Mouse (Mus musculus): ENCODE data around the gene Ndufab1. TPM values are rescaled to one million over a fixed set of nuclear protein-coding genes. Genes with fewer than 3 reads are reported as not detected.
A peak's percentile ranks its signal among the peaks of the same experiment; 100 is the strongest.
"Not testable (repeated sequence)": the region's sequence is repeated elsewhere in the genome, so short reads cannot be mapped to it uniquely, and the experiment has no call there.

The Ndufab1 gene
- polyA plus RNA-seq, 1 experiment from 2014 or later = 834 TPM

DNA sequence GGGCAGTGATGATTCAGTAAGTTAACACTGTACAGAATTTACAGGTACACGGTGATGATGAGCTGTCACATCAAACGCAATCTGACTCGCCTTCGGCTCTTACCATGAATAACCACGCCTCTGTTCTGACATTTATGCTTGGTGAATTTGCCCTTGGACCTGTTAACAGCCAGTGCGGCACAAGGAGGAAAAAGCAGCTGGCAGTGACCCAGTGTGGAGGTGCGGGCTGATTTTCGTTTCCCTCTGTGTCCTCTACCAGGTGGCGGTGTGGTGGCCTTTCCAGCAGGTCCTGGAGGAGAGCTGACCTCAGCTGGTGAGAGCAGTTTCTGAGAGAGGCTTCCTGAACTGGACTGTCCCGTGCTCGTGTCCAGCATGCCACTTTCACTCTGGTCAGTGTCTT, 25.3 kb upstream of the Ndufab1 start:
- peaks cover 26% of the 10 kb centered on the region for H3K36me3 ChIP-seq (ENCODE audit: control insufficient read depth, insufficient read depth, low read length)
- H3K9ac ChIP-seq (ENCODE audit: low read depth, low read length) = no peak overlapping the region
- H3K4me1 ChIP-seq (replicated peaks; ENCODE audit: control insufficient read depth, insufficient read depth, low read length) = no peaks in the 10 kb centered on the region; the same call in 1 of the 2 replicates
- DNase-seq (ENCODE audit: low spot score) (no peak), ATAC-seq (replicated peaks; ENCODE audit: low FRiP score) (no peak)
- WGBS = 93% methylated on average over 11 of the region's 11 CpGs
- H3K27me3 ChIP-seq (replicated peaks; ENCODE audit: control insufficient read depth, insufficient read depth, low read length) = no peaks in the 10 kb centered on the region
- H3K27ac ChIP-seq (ENCODE audit: low read depth, low read length) = no peak overlapping the region
- H3K4me3 ChIP-seq (ENCODE audit: low read depth, low read length) = no peak overlapping the region
- no peaks in the 10 kb centered on the region for H3K9me3 ChIP-seq (ENCODE audit: control insufficient read depth, low read length)
- no peak overlapping the region for H3K4me2 ChIP-seq

- H3K27ac ChIP-seq (ENCODE audit: low read depth, low read length) = no peak overlapping the region
- DNase-seq (ENCODE audit: low spot score) = no peak
- peaks cover 34% of the 10 kb centered on the region for H3K36me3 ChIP-seq (ENCODE audit: control insufficient read depth, insufficient read depth, low read length)
- no peak overlapping the region for H3K4me2 ChIP-seq
- H3K4me1 ChIP-seq (replicated peaks; ENCODE audit: control insufficient read depth, insufficient read depth, low read length) = no peaks in the 10 kb centered on the region
- H3K27me3 ChIP-seq (replicated peaks; ENCODE audit: control insufficient read depth, insufficient read depth, low read length) = no peaks in the 10 kb centered on the region
- H3K9me3 ChIP-seq (ENCODE audit: control insufficient read depth, low read length) = no peaks in the 10 kb centered on the region
- no peak for ATAC-seq (replicated peaks; ENCODE audit: low FRiP score)
- H3K9ac ChIP-seq (ENCODE audit: low read depth, low read length) = no peak overlapping the region
- H3K4me3 ChIP-seq (ENCODE audit: low read depth, low read length) = no peak overlapping the region
- 81% methylated on average over 8 of the region's 8 CpGs for WGBS
Observed at GRCm38 (mm10) chr7:122125636-122126035, 23.9 kb upstream of the Ndufab1 start.

- Histone ChIP-seq H3K9me3 (ENCODE audit: control insufficient read depth, low read length) (no peaks in the 10 kb centered on the region), H3K4me3 (ENCODE audit: low read depth, low read length) (no peak overlapping the region), H3K4me2 (no peak overlapping the region), H3K27me3 (replicated peaks; ENCODE audit: control insufficient read depth, insufficient read depth, low read length) (no peaks in the 10 kb centered on the region), H3K36me3 (ENCODE audit: control insufficient read depth, insufficient read depth, low read length) (peaks cover 42% of the 10 kb centered on the region), H3K4me1 (replicated peaks; ENCODE audit: control insufficient read depth, insufficient read depth, low read length) (no peaks in the 10 kb centered on the region), H3K9ac (ENCODE audit: low read depth, low read length) (no peak overlapping the region), H3K27ac (ENCODE audit: low read depth, low read length) (no peak overlapping the region)
- ATAC-seq (replicated peaks; ENCODE audit: low FRiP score) (no peak), DNase-seq (ENCODE audit: low spot score) (no peak)
- WGBS = 78% methylated on average over 4 of the region's 4 CpGs
Observed at GRCm38 (mm10) chr7:122123518-122123917, 21.8 kb upstream of the Ndufab1 start.

DNA sequence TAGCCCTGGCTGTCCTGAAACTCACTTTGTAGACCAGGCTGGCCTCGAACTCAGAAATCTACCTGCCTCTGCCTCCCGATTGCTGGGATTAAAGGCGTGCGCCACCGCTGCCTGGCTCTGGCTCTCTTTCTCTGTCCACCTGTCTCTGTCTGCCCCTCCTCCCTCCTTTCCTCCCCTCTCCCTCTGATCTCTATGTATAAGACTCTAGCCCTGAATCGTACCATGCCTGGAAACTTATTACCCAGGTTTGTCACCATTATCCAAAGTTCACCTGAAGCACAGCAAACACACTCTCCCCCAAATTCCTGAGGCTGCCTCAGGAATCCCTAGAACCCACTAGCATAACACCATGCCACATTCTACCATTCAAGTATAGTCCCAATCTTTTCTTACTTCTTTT, 6.5 kb upstream of the Ndufab1 start:
- Histone ChIP-seq H3K4me1 (replicated peaks; ENCODE audit: control insufficient read depth, insufficient read depth, low read length) (no peaks in the 10 kb centered on the region), H3K4me3 (ENCODE audit: low read depth, low read length) (no peak overlapping the region), H3K4me2 (no peak overlapping the region), H3K27me3 (replicated peaks; ENCODE audit: control insufficient read depth, insufficient read depth, low read length) (no peaks in the 10 kb centered on the region), H3K9me3 (ENCODE audit: control insufficient read depth, low read length) (no peaks in the 10 kb centered on the region), H3K9ac (ENCODE audit: low read depth, low read length) (no peak overlapping the region), H3K27ac (ENCODE audit: low read depth, low read length) (no peak overlapping the region), H3K36me3 (ENCODE audit: control insufficient read depth, insufficient read depth, low read length) (peaks cover 14% of the 10 kb centered on the region)
- ATAC-seq (replicated peaks; ENCODE audit: low FRiP score) (no peak), DNase-seq (ENCODE audit: low spot score) (no peak)
- 92% methylated on average over 6 of the region's 6 CpGs for WGBS

- not testable (repeated sequence) for H3K27ac ChIP-seq (ENCODE audit: low read depth, low read length)
- DNase-seq (ENCODE audit: low spot score) (peak; percentile 77), ATAC-seq (replicated peaks; ENCODE audit: low FRiP score) (peak; percentile 71)
Observed at GRCm38 (mm10) chr7:122101014-122101746, 506 bp downstream of the Ndufab1 start.

DNA sequence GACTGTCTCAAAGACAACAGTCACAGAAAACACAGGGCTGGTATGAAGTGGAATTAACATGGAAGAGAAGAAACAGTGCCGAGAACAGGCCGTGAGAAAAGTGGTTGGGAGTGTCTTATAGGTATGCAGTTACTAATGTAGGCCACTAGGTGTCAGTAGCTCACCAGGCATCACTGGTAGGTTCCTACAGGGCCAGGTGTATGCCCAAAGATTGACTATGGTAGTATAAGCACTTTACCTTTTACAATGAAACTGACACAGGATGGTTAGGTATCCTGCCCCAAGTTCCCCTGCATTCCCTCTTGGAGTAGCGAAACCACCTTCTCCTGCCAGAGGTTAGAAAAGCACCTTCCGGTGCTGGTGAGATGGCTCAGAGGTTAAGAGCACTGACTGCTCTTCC, 2.5 kb downstream of the Ndufab1 start:
- Histone ChIP-seq H3K4me2 (no peak overlapping the region), H3K4me1 (replicated peaks; ENCODE audit: control insufficient read depth, insufficient read depth, low read length) (peaks cover 14% of the 10 kb centered on the region), H3K4me3 (ENCODE audit: low read depth, low read length) (no peak overlapping the region), H3K27ac (ENCODE audit: low read depth, low read length) (no peak overlapping the region), H3K27me3 (replicated peaks; ENCODE audit: control insufficient read depth, insufficient read depth, low read length) (no peaks in the 10 kb centered on the region), H3K9ac (ENCODE audit: low read depth, low read length) (no peak overlapping the region), H3K36me3 (ENCODE audit: control insufficient read depth, insufficient read depth, low read length) (peaks cover 39% of the 10 kb centered on the region), H3K9me3 (ENCODE audit: control insufficient read depth, low read length) (no peaks in the 10 kb centered on the region)
- no peak for DNase-seq (ENCODE audit: low spot score)
- WGBS = 67% methylated on average over 4 of the region's 4 CpGs
- ATAC-seq (replicated peaks; ENCODE audit: low FRiP score) = no peak

More at GRCm38 (mm10) chr7:122101014-122101746, 506 bp downstream of the Ndufab1 start:
- Histone ChIP-seq H3K36me3 (ENCODE audit: control insufficient read depth, insufficient read depth, low read length) (peaks cover 20% of the 10 kb centered on the region), H3K4me1 (replicated peaks; ENCODE audit: control insufficient read depth, insufficient read depth, low read length) (peaks cover 14% of the 10 kb centered on the region), H3K4me3 (ENCODE audit: low read depth, low read length) (peak overlapping the region; percentile 69), H3K9ac (ENCODE audit: low read depth, low read length) (peak overlapping the region; percentile 81), H3K4me2 (peak overlapping the region; percentile 91)
- not testable (repeated sequence) for H3K9me3 ChIP-seq (ENCODE audit: control insufficient read depth, low read length); H3K27me3 ChIP-seq (replicated peaks; ENCODE audit: control insufficient read depth, insufficient read depth, low read length)
- 5% methylated on average over 26 of the region's 28 CpGs for WGBS

DNA sequence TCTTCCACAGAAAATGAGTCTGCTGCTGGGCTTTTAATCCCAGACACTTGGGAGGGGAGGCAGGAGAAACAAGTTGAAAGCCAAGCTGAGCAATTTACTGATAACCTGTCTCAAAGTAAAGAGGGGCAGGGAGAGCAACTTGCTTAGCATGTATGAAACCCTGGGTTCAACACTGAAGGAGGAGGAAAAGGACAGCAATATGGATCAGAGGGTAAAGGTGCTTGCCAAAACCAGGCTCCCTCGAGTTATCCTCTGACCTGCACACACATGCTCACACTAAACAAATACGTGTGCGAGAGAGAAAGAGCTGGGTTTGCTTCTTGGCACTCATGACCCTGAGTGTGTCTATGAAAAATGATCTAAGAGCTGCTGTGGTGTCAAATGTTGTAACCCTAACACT, 3.7 kb downstream of the Ndufab1 start:
- no peak overlapping the region for H3K4me2 ChIP-seq
- no peak for ATAC-seq (replicated peaks; ENCODE audit: low FRiP score)
- H3K36me3 ChIP-seq (ENCODE audit: control insufficient read depth, insufficient read depth, low read length) = peaks cover 43% of the 10 kb centered on the region
- no peak overlapping the region for H3K9ac ChIP-seq (ENCODE audit: low read depth, low read length)
- H3K27ac ChIP-seq (ENCODE audit: low read depth, low read length) = no peak overlapping the region
- DNase-seq (ENCODE audit: low spot score) = no peak
- WGBS = 90% methylated on average over 3 of the region's 3 CpGs
- peaks cover 14% of the 10 kb centered on the region for H3K4me1 ChIP-seq (replicated peaks; ENCODE audit: control insufficient read depth, insufficient read depth, low read length)
- no peaks in the 10 kb centered on the region for H3K9me3 ChIP-seq (ENCODE audit: control insufficient read depth, low read length)
- no peak overlapping the region for H3K4me3 ChIP-seq (ENCODE audit: low read depth, low read length)
- no peaks in the 10 kb centered on the region for H3K27me3 ChIP-seq (replicated peaks; ENCODE audit: control insufficient read depth, insufficient read depth, low read length)

DNA sequence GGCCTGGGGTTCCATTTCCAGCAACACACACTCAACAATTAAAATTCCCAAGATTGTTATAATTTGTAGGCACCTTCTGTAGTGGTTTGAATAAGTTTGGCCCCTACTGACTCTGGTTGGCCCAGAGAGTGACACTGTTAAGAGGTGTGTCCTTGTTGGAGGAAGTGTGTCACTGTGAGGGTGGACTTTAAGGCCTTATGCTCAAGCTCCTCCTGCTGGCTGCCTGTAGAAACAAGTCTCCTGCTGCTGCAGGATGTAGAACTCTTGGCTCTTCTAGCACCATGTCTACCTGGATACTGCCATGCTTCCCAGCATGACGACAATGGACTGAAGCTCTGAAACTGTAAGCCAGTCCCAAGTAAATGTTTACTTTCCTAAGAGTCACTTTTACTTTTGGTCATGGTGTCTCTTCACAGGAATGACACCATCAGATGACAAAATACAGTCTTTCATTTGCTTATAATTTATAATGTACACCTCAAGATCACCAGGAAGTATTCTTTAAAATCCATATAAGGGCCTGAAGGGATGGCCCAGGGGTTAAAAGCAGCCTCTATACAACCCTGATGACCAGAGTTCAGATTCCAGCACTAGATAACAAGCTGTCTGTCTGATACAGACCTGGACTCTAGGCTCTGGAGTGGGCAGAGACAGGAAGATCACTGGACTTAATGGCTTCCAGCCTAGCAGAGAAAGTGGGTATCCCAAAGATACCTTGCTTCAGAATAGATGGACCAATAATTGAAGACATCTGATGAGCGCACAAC, 6.9 kb downstream of the Ndufab1 start:
- Histone ChIP-seq H3K9ac (ENCODE audit: low read depth, low read length) (no peak overlapping the region), H3K4me3 (ENCODE audit: low read depth, low read length) (no peak overlapping the region), H3K27ac (ENCODE audit: low read depth, low read length) (no peak overlapping the region), H3K9me3 (ENCODE audit: control insufficient read depth, low read length) (no peaks in the 10 kb centered on the region), H3K4me1 (replicated peaks; ENCODE audit: control insufficient read depth, insufficient read depth, low read length) (0 out of 2 replicates have a peak, but pooled peaks cover 3% of the 10 kb centered on the region), H3K4me2 (no peak overlapping the region), H3K27me3 (replicated peaks; ENCODE audit: control insufficient read depth, insufficient read depth, low read length) (no peaks in the 10 kb centered on the region), H3K36me3 (ENCODE audit: control insufficient read depth, insufficient read depth, low read length) (peaks cover 69% of the 10 kb centered on the region)
- no peak for DNase-seq (ENCODE audit: low spot score)
- WGBS = 95% methylated on average over 2 of the region's 2 CpGs
- no peak for ATAC-seq (replicated peaks; ENCODE audit: low FRiP score)
